Mouse (Mus musculus) erythroblast, embryonic 14.5 days (primary cell): Measurements from ENCODE around the gene Ppp1r10. TPM values are rescaled to one million over a fixed set of nuclear protein-coding genes. Genes with fewer than 3 reads are reported as not detected.

Experiments used
- H3K27me3 ChIP-seq: 2 replicates; pipeline ENCODE4 v1.6.1; 2012; ENCODE audit warnings: inconsistent platforms; ENCODE audit not compliant: control insufficient read depth
- H3K36me3 ChIP-seq: 2 replicates; pipeline ENCODE4 v1.6.1; 2012; ENCODE audit warnings: mild to moderate bottlenecking, inconsistent platforms; ENCODE audit not compliant: control insufficient read depth
- H3K4me1 ChIP-seq: 2 replicates; pipeline ENCODE4 v1.6.1; 2012; ENCODE audit warnings: inconsistent platforms; ENCODE audit not compliant: control insufficient read depth
- H3K4me3 ChIP-seq: replicated peaks from 2 replicates; pipeline ENCODE3; 2012; ENCODE audit warnings: moderate library complexity, mild to moderate bottlenecking, inconsistent platforms
- H3K9me3 ChIP-seq: 2 replicates; pipeline ENCODE4 v1.6.1; 2012; ENCODE audit warnings: low read length, inconsistent platforms, mixed read lengths; ENCODE audit not compliant: control insufficient read depth
- GATA1 ChIP-seq: IDR thresholded peaks from 2 replicates; pipeline ENCODE4 v1.6.1; 2012; ENCODE audit warnings: low read length, inconsistent platforms, mixed read lengths
- TAL1 ChIP-seq: IDR thresholded peaks from 3 replicates; pipeline ENCODE4 v1.6.1; 2012; ENCODE audit warnings: low read length, inconsistent platforms, mixed read lengths
- polyA plus RNA-seq: library from polyadenylated mRNA; stranded (reverse); fragments of >175 nt; gene quantifications from 2 replicates; pipeline ENCODE4 v1.2.3, GENCODE M21; 2012

Ppp1r10 gene
- polyA plus RNA-seq, 1 experiment, result 6.3 TPM

DNA sequence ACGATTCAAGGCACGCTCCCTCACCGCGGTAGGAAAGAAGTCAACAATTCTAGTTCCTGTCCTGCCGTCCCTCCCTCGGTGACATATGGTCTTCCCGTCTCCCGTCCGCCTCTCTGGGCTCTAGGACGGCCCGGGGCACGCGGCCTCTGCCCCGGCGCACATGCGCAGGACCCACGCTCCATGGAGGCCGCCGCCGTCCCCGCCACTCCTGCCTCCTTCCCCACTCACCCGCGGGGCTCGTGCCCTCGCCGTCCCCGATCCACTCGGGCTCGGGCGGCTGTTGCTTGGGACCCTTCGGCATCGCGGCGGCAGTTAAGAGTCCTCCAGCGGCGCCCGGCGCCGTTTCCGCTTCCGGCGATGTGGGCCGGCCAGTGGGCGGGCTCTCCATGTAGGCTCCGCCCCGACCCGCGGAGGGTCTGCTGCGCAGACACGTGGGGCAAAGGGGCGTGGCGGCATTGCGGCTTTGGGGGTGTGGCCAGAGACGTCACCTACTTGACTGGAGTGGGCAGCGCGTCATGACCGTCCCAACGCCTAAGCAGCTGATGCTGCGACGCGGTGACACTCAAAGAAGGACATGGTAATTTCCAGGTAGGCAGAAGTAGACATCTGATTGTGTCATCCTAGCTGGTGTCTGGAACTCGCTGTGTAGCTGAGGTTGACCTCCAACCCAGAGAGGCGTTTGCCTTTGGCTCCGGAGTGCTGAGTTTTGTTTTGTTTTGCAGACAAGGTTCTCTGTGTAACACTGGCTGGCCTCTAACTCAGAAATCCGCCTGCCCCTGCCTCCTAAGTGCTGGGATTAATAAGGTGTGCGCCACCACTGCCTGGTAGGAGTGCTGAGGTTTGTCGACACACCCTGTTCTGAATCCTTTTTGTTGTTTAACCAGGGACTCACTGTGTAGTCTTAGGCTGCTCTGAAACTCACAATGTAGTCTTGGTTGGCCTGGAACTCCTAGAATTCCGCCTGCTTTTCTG, 53.5 kb downstream of the Ppp1r10 start, which contains the start of gene Abcf1:
Gene Abcf1, minus strand, starts transcription at position 344 of the 972 bp plus-strand sequence.
- peaks cover 45% of the 10 kb centered on the region for H3K36me3 ChIP-seq

GRCm38 (mm10) chr17:35972131-35972530, 55.9 kb downstream of the Ppp1r10 start:
- no peaks in the 10 kb centered on the region for H3K27me3 ChIP-seq
- H3K36me3 ChIP-seq, result peaks cover 23% of the 10 kb centered on the region
- no peaks in the 10 kb centered on the region for H3K9me3 ChIP-seq
- no peak overlapping the region for H3K4me3 ChIP-seq
- TF ChIP-seq TAL1, result no peak
- TF ChIP-seq GATA1, result no peak
- peaks cover 36% of the 10 kb centered on the region for H3K4me1 ChIP-seq

More for the DNA sequence above, 53.5 kb downstream of the Ppp1r10 start, which contains the start of gene Abcf1:
- TF ChIP-seq GATA1, result no peak
- Histone ChIP-seq H3K4me3 (peak within 1 kb of the TSS; percentile 90), H3K4me1 (peaks cover 50% of the 10 kb centered on the region), H3K9me3 (no peaks in the 10 kb centered on the region), H3K27me3 (no peaks in the 10 kb centered on the region)

DNA sequence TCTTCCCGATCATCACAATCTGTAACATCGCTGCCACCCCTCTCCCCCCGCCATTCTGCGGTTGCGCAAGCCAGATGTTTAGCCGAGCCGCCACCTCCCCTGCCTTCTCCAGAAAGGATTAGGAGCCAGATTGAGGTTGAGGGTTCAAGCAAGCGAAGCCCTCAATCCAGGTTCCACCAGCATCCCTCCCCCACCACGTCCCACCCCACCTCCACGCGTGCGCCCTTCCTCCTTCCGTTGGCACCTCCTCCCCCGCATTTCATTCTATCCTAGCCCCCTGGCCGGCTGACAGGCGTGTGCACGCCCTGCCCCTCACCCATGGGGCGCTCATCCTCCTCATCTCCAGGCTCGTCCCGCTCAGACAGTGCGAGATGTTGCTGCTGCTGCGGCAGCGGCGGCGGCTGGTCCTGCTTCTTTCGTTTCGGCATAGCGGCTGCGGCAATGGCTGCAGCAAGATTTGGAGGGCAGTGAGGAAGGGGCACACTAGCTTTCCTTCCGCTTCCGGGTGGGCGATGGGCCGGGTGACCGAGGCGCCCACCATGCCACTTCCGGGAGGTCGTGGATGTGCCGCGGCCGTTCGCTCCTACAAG, 62.7 kb downstream of the Ppp1r10 start:
- TF ChIP-seq GATA1 (no peak), TAL1 (no peak)
- peaks cover 6% of the 10 kb centered on the region for H3K27me3 ChIP-seq
- peaks cover 16% of the 10 kb centered on the region for H3K36me3 ChIP-seq
- H3K9me3 ChIP-seq, result no peaks in the 10 kb centered on the region
- peak overlapping the region; percentile 85 for H3K4me3 ChIP-seq
- H3K4me1 ChIP-seq, result peaks cover 32% of the 10 kb centered on the region

- peaks cover 32% of the 10 kb centered on the region for H3K4me1 ChIP-seq
- H3K4me3 ChIP-seq, result peak within 1 kb of the TSS; percentile 85
- peaks cover 9% of the 10 kb centered on the region for H3K36me3 ChIP-seq
- peaks cover 6% of the 10 kb centered on the region for H3K27me3 ChIP-seq
- TF ChIP-seq TAL1 (no peak), GATA1 (no peak)
- H3K9me3 ChIP-seq, result no peaks in the 10 kb centered on the region
Observed at GRCm38 (mm10) chr17:35979401-35980362, 63.4 kb downstream of the Ppp1r10 start, which contains the start of the genes Gnl1 and Prr3. Gene Gnl1, plus strand, starts transcription at chr17:35979851. Gene Prr3, minus strand, starts transcription at chr17:35980236.

DNA sequence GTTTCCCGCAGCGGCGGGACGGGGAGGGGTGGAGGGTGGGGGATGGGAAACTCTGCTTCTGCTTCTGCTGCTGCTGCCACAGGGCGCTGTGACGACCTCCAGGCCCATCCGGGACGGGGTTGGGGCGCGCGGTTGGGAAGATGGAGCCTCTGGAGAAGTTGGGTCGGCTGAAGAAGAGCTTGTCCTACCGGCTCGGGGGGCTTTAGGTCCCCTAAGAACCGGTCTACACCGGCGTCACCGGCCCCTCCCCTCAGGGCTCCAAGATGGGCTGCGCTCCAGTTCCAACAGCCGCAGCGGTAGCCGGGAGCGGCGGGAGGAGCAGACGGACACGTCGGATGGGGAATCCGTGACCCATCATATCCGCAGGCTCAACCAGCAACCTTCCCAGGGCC, 64.1 kb downstream of the Ppp1r10 start:
- no peak for TF ChIP-seq GATA1
- no peak for TF ChIP-seq TAL1
- peaks cover 8% of the 10 kb centered on the region for H3K36me3 ChIP-seq
- no peaks in the 10 kb centered on the region for H3K9me3 ChIP-seq

GRCm38 (mm10) chr17:35981776-35982175, 65.5 kb downstream of the Ppp1r10 start:
- H3K4me3 ChIP-seq, result no peak overlapping the region
- TF ChIP-seq TAL1 (no peak), GATA1 (no peak)
- no peaks in the 10 kb centered on the region for H3K9me3 ChIP-seq
- H3K4me1 ChIP-seq, result peaks cover 32% of the 10 kb centered on the region
- H3K27me3 ChIP-seq, result peaks cover 6% of the 10 kb centered on the region
- peaks cover 8% of the 10 kb centered on the region for H3K36me3 ChIP-seq

More for the DNA sequence above, 64.1 kb downstream of the Ppp1r10 start:
- Histone ChIP-seq H3K4me1 (peaks cover 32% of the 10 kb centered on the region), H3K4me3 (peak overlapping the region; percentile 85), H3K27me3 (peaks cover 6% of the 10 kb centered on the region)

Other genes with a start within 250 kb of the Ppp1r10 start
- 1.9 and 2.6 TPM in 2 replicates for gene Vars2, start 248.8 kb upstream of the Ppp1r10 start, polyA plus RNA-seq
- 1.1 and 1.3 TPM in 2 replicates for gene Gtf2h4, start 242.7 kb upstream of the Ppp1r10 start, polyA plus RNA-seq
- not detected in 2 replicates for gene Ddr1, start 211.8 kb upstream of the Ppp1r10 start, polyA plus RNA-seq
- gene Ier3, start 94.8 kb upstream of the Ppp1r10 start, polyA plus RNA-seq, result 14.0 and 14.8 TPM in 2 replicates
- gene Flot1, start 93.2 kb upstream of the Ppp1r10 start, polyA plus RNA-seq, result 8.2 and 11.6 TPM in 2 replicates
- 56.9 and 99.3 TPM in 2 replicates for gene Tubb5, start 78.1 kb upstream of the Ppp1r10 start, polyA plus RNA-seq
- 0.91 and 1.1 TPM in 2 replicates for gene Mdc1, start 74.9 kb upstream of the Ppp1r10 start, polyA plus RNA-seq
- 1.7 and 2.8 TPM in 2 replicates for gene Nrm, start 55.1 kb upstream of the Ppp1r10 start, polyA plus RNA-seq
- 0.31 and 0.37 TPM in 2 replicates for gene Ppp1r18, start 50.8 kb upstream of the Ppp1r10 start, polyA plus RNA-seq
- gene Dhx16, start 36.6 kb upstream of the Ppp1r10 start, polyA plus RNA-seq, result 5.0 and 5.2 TPM in 2 replicates
- 6.9 and 7.1 TPM in 2 replicates for gene 2310061I04Rik, start 19.0 kb upstream of the Ppp1r10 start, polyA plus RNA-seq
- 1.1 and 1.6 TPM in 2 replicates for gene Atat1, start 6.4 kb upstream of the Ppp1r10 start, polyA plus RNA-seq
- 0.45 and 0.85 TPM in 2 replicates for gene Mrps18b, start within 50 bp of the Ppp1r10 start, polyA plus RNA-seq
- 14.0 and 24.6 TPM in 2 replicates for gene Abcf1, start 53.3 kb downstream of the Ppp1r10 start, polyA plus RNA-seq
- gene Gnl1, start 63.4 kb downstream of the Ppp1r10 start, polyA plus RNA-seq, result 1.5 and 1.9 TPM in 2 replicates
- 0.18 and 0.30 TPM in 2 replicates for gene Prr3, start 63.8 kb downstream of the Ppp1r10 start, polyA plus RNA-seq
- 0.91 and 0.98 TPM in 2 replicates for gene H2-T24, start 104.1 kb downstream of the Ppp1r10 start, polyA plus RNA-seq
- 3.7 and 5.0 TPM in 2 replicates for gene H2-T23, start 116.4 kb downstream of the Ppp1r10 start, polyA plus RNA-seq
- 0.12 and 0.14 TPM in 2 replicates for gene H2-T22, start 126.3 kb downstream of the Ppp1r10 start, polyA plus RNA-seq
- not detected in 2 replicates for gene Gm6034, start 126.5 kb downstream of the Ppp1r10 start, polyA plus RNA-seq
- 0.07 TPM in 1 of 2 replicates, not detected in the other for gene Gm11127, start 141.9 kb downstream of the Ppp1r10 start, polyA plus RNA-seq
- gene Gm19684, start 205.2 kb downstream of the Ppp1r10 start, polyA plus RNA-seq, result not detected in 2 replicates
- gene Gm7030, start 213.0 kb downstream of the Ppp1r10 start, polyA plus RNA-seq, result 0.08 TPM in 1 of 2 replicates, not detected in the other